Mouse (Mus musculus) stomach, embryonic 15.5 days (tissue): ENCODE measurements around the gene Ptpn14. TPM values are rescaled to one million over a fixed set of nuclear protein-coding genes. Genes with fewer than 3 reads are reported as not detected.

Experiments used
- ATAC-seq: fragments of 200-750 bp; cut with Nextera tagmentation; 2 replicates; pipeline ENCODE4 v1.8.0; 2017; ENCODE audit warnings: low read depth, moderate number of reproducible peaks, moderate TSS enrichment; ENCODE audit not compliant: insufficient read depth, low FRiP score
- H3K27ac ChIP-seq: fragments of 300-500 bp; sonication (generic); 2 replicates; pipeline ENCODE4 v1.5.1; 2015; ENCODE audit warnings: mild to moderate bottlenecking, inconsistent platforms
- H3K27me3 ChIP-seq: fragments of 300-500 bp; sonication (generic); replicated peaks from 2 replicates; pipeline ENCODE4 v1.6.1; 2015; ENCODE audit warnings: inconsistent platforms
- H3K36me3 ChIP-seq: fragments of 300-500 bp; sonication (generic); 2 replicates; pipeline ENCODE4 v1.6.1; 2015; ENCODE audit warnings: inconsistent platforms
- H3K4me1 ChIP-seq: fragments of 300-500 bp; sonication (generic); 2 replicates; pipeline ENCODE4 v1.6.1; 2015; ENCODE audit warnings: inconsistent platforms
- H3K4me2 ChIP-seq: fragments of 300-500 bp; sonication (generic); 2 replicates; pipeline ENCODE4 v1.6.1; 2015; ENCODE audit warnings: mild to moderate bottlenecking, inconsistent platforms
- H3K4me3 ChIP-seq: fragments of 300-500 bp; sonication (generic); replicated peaks from 2 replicates; pipeline ENCODE4 v1.5.1; 2015; ENCODE audit warnings: inconsistent platforms
- H3K9ac ChIP-seq: fragments of 300-500 bp; sonication (generic); 2 replicates; pipeline ENCODE4 v1.6.1; 2015; ENCODE audit warnings: inconsistent platforms
- H3K9me3 ChIP-seq: fragments of 300-500 bp; sonication (generic); 2 replicates; pipeline ENCODE4 v1.6.1; 2016; ENCODE audit warnings: inconsistent platforms
- WGBS: fragments of 180-500 bp; shearing (Covaris S2); methylation state at CpG from one replicate; pipeline ENCODE4 v1.1.7; 2015; 5-methylcytosine and 5-hydroxymethylcytosine counted together
- polyA plus RNA-seq: library from polyadenylated mRNA; unstranded; fragments of >200 nt; fragmentation: Nextera tagmentation; extraction: Ambion mirVana; gene quantifications from 2 replicates; pipeline ENCODE4 v1.2.1, GENCODE M21; 2015

Gene Ptpn14
- polyA plus RNA-seq, 1 experiment from 2014 or later, result 7.6 TPM

DNA sequence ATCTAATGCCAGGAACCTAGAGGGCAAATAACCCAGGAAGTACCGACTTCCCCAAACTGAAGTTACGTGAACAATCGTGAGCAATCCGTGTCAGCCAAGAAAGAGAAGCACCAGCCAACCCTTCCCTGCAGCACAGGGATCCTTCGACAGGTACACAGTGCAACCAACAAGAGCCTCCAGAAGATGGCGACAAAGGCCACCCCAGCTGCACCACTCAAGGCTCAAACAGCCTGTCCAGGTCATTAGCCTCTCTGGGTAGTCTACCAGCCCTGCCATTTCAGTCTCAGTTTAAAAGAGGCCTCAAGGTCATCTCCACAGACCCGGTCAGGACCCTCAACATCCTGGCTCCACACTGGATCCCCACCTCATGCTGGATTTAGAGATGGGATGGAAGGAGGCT lies 159.4 kb downstream of the Ptpn14 start:
- H3K9me3 ChIP-seq, result no peaks in the 10 kb centered on the region
- no peaks in the 10 kb centered on the region for H3K27me3 ChIP-seq
- 37% methylated on average over 7 of the region's 7 CpGs for WGBS
- no peak overlapping the region for H3K27ac ChIP-seq
- peaks cover under 1% of the 10 kb centered on the region; the same call in 1 of the 2 replicates for H3K36me3 ChIP-seq
- no peak overlapping the region for H3K9ac ChIP-seq
- ATAC-seq, result peak; percentile 27; the same call in 1 of the 2 replicates
- H3K4me3 ChIP-seq, result no peak overlapping the region
- no peak overlapping the region for H3K4me2 ChIP-seq
- peaks cover 9% of the 10 kb centered on the region; the same call in 1 of the 2 replicates for H3K4me1 ChIP-seq

DNA sequence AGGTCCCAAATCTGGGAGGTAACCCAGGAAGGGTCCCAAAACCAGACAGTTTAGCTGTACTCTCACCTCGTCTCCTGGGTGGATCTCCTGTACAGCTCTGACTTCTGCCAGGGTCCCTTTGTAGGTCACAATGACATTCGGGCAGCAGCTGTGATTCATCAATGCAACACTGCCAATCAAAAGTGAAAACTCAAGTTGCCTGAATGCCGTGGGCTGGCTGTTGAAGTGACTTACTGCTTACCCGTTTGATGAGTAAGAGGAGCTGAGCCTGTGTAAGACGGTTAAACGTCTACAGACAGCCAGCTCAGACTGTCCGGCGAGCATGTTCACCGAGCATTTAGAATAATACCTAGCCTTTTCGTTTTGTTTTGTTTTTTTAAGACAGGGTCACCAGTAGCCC lies 160.7 kb downstream of the Ptpn14 start:
- WGBS, result 77% methylated on average over 10 of the region's 10 CpGs

DNA sequence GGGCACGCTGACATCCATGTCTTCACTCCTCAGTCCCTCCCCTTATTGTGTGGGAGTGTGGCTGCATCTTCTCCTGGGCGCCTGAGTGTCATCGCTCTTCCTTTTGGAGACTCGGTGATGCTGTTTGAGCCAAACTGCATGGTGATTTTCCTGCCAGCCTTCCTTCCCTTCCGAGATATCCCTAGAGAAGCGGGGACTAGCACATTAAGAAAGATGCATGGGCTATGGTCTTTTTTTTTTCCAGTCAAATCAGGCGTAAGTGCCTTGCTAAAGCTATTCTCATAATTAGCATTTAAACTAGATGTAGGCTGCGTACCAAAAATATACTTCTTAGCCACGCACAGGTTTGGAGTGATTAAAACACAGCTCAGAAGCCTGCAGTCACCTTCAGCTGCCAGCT lies 166.1 kb downstream of the Ptpn14 start:
- H3K27me3 ChIP-seq, result no peaks in the 10 kb centered on the region
- WGBS, result 88% methylated on average over 9 of the region's 9 CpGs
- H3K36me3 ChIP-seq, result peaks cover 18% of the 10 kb centered on the region; the same call in 1 of the 2 replicates
- H3K27ac ChIP-seq, result no peak overlapping the region
- H3K9ac ChIP-seq, result no peak overlapping the region
- H3K9me3 ChIP-seq, result no peaks in the 10 kb centered on the region
- no peak for ATAC-seq
- no peak overlapping the region for H3K4me3 ChIP-seq
- H3K4me2 ChIP-seq, result no peak overlapping the region
- no peaks in the 10 kb centered on the region for H3K4me1 ChIP-seq

More for the DNA sequence above, 160.7 kb downstream of the Ptpn14 start:
- Histone ChIP-seq H3K4me2 (no peak overlapping the region), H3K4me1 (no peaks in the 10 kb centered on the region), H3K36me3 (peaks cover 4% of the 10 kb centered on the region; the same call in 1 of the 2 replicates), H3K9me3 (no peaks in the 10 kb centered on the region), H3K27ac (no peak overlapping the region), H3K27me3 (no peaks in the 10 kb centered on the region), H3K9ac (no peak overlapping the region), H3K4me3 (no peak overlapping the region)
- ATAC-seq, result no peak

DNA sequence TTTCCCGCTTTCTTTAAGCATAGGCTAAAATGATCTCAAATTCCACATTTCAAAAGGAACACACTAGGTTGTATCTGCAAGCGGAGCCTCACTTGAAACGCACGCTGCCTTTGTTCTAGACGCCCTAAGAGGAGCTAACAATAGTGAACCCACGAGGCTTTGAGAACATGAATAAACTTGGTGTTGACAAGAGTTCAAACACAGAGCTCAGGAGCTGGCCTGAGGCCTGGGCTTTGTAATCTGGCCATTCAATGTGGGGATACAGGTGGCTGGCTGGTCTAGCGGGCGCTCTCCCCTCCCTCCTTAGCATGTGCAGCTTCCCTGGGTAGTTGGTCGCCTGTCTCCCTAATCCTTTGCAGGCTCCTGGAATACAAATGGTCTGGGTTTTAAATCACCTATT lies 169.8 kb downstream of the Ptpn14 start:
- H3K27ac ChIP-seq, result no peak overlapping the region
- no peak for ATAC-seq
- H3K36me3 ChIP-seq, result peaks cover 16% of the 10 kb centered on the region; the same call in 1 of the 2 replicates
- no peaks in the 10 kb centered on the region for H3K27me3 ChIP-seq
- H3K4me3 ChIP-seq, result no peak overlapping the region
- no peak overlapping the region for H3K4me2 ChIP-seq
- no peaks in the 10 kb centered on the region for H3K9me3 ChIP-seq
- no peaks in the 10 kb centered on the region for H3K4me1 ChIP-seq
- H3K9ac ChIP-seq, result no peak overlapping the region
- 74% methylated on average over 9 of the region's 9 CpGs for WGBS

DNA sequence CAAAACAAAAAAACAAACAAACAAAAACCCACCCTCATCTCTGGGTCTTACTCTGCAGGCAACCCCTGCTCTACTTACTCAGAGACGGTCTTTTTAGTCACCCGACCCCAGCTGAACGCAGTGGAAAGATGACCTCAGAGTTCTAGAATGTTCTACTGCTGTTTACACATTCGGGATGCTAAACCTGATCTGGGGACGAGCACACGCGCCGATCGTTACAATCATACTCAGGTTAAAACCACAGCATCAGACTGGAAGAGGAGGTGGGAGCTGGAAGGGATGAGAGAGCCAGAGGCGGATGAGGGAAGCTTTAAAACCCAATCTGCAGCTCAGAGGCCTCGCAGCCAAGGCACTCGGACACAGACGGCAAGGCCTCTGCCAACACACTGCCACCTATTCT lies 170.6 kb downstream of the Ptpn14 start:
- Histone ChIP-seq H3K27me3 (no peaks in the 10 kb centered on the region), H3K4me3 (no peak overlapping the region), H3K9ac (no peak overlapping the region), H3K4me1 (no peaks in the 10 kb centered on the region), H3K9me3 (no peaks in the 10 kb centered on the region), H3K4me2 (no peak overlapping the region), H3K36me3 (peaks cover 16% of the 10 kb centered on the region; the same call in 1 of the 2 replicates), H3K27ac (no peak overlapping the region)
- 80% methylated on average over 13 of the region's 13 CpGs for WGBS
- no peak for ATAC-seq

DNA sequence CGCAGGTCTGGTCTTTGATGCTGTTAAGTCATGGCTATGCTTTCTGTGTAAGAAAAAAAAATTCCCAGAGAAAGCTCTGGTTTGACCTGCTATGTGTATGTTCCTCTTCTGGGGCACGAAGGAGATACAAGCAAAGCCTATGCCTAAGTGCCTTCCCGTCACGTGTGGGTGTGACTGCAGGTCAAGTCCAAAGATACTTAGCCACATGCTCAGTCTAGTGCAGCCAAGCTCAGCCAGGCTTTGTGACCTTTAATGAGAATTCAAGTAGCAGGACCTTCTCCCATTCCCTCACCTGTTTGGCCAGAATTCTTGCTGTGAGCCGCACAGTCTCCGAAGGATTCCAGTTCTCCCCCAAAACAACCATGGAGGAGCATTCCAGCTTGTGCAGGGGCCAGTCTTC lies 171.5 kb downstream of the Ptpn14 start:
- Histone ChIP-seq H3K4me3 (no peak overlapping the region), H3K36me3 (peaks cover 16% of the 10 kb centered on the region; the same call in 1 of the 2 replicates), H3K27ac (no peak overlapping the region), H3K4me2 (no peak overlapping the region), H3K4me1 (no peaks in the 10 kb centered on the region), H3K9ac (no peak overlapping the region), H3K27me3 (no peaks in the 10 kb centered on the region), H3K9me3 (no peaks in the 10 kb centered on the region)
- 90% methylated on average over 6 of the region's 6 CpGs for WGBS
- no peak for ATAC-seq

DNA sequence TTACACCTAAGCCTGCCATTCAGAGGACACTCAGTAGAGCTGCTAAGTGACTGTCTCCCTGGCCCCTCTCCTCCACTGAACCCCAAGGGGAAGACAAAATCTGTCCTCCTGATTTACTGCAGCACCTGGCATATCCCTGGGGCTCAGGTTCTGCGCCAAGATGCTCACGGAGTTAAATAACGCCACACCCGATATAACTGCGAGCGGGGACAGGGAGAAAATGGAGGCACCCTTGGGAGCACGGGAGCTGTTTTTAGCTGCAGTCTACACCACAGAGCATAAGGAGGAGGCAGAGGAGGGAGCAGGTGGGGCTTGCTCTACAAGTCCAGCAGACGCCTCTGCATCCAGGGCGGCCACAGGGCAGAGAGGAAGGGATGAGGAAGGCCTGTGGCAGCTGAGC lies 174.3 kb downstream of the Ptpn14 start:
- Histone ChIP-seq H3K4me2 (no peak overlapping the region), H3K4me1 (no peaks in the 10 kb centered on the region), H3K9ac (no peak overlapping the region), H3K4me3 (no peak overlapping the region), H3K9me3 (no peaks in the 10 kb centered on the region), H3K27me3 (no peaks in the 10 kb centered on the region), H3K36me3 (0 out of 2 replicates have a peak, but pooled peaks cover 3% of the 10 kb centered on the region), H3K27ac (no peak overlapping the region)
- ATAC-seq, result no peak
- 88% methylated on average over 9 of the region's 9 CpGs for WGBS

DNA sequence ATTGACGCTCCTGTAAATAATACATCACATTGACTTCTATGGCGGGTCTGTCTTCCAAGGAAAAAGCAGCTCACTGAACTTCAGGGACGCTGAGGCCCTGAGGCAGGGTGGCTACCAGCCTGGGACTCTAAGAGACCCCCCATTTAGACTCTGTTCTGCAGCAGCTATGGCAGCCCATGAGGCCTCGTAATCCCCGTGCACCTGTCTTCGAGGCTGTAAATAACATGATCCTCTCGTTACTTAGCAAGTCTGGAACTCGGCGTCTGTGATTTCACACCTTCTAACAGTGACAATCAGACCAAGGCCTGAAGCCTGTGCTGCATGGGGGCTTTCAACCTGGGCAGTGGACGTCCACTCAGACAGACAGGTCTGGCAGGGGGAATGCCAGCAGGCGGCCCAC lies 175.1 kb downstream of the Ptpn14 start:
- WGBS, result 81% methylated on average over 11 of the region's 11 CpGs
- no peak overlapping the region for H3K27ac ChIP-seq
- H3K27me3 ChIP-seq, result no peaks in the 10 kb centered on the region
- H3K9me3 ChIP-seq, result no peaks in the 10 kb centered on the region
- no peaks in the 10 kb centered on the region for H3K4me1 ChIP-seq
- no peak for ATAC-seq
- no peak overlapping the region for H3K9ac ChIP-seq
- H3K4me2 ChIP-seq, result no peak overlapping the region
- no peak overlapping the region for H3K4me3 ChIP-seq
- 0 out of 2 replicates have a peak, but pooled peaks cover 2% of the 10 kb centered on the region for H3K36me3 ChIP-seq

DNA sequence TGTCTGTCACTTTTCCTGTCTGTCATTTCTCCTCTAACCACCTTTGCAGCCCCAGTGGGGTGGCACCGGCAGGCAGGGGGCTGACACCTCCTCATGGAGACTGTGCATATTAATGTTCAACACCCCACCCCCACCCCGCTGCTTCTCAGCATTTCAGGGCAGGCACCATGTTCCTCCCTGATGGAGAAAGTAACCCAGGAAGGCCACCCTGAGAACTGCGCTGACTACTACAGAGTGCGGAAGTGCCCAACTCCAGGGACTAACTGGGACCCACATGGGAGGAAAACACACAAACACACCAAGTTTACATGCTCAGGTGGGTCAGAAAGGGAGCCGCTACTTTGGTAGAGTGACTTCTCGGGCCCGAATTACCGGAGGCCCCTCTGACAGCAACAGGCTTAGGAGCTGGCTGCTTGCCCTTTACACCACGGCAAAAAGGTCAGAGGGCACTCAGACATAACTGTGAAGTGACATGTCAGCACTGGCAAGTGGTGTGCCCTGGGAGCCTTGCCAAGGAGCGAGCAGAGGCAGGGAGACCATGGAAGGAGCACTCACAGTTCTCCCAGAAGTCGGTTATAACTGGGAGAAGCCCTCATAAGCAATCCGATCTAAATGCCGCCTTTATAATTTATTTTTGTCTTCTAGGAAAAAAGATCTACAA lies 182.7 kb downstream of the Ptpn14 start:
- Histone ChIP-seq H3K36me3 (no peaks in the 10 kb centered on the region), H3K9me3 (no peaks in the 10 kb centered on the region), H3K27me3 (no peaks in the 10 kb centered on the region), H3K4me1 (peaks cover 11% of the 10 kb centered on the region; the same call in 1 of the 2 replicates), H3K4me3 (no peak overlapping the region), H3K4me2 (no peak overlapping the region), H3K27ac (no peak overlapping the region), H3K9ac (no peak overlapping the region)
- 58% methylated on average over 13 of the region's 13 CpGs for WGBS
- ATAC-seq, result no peak

DNA sequence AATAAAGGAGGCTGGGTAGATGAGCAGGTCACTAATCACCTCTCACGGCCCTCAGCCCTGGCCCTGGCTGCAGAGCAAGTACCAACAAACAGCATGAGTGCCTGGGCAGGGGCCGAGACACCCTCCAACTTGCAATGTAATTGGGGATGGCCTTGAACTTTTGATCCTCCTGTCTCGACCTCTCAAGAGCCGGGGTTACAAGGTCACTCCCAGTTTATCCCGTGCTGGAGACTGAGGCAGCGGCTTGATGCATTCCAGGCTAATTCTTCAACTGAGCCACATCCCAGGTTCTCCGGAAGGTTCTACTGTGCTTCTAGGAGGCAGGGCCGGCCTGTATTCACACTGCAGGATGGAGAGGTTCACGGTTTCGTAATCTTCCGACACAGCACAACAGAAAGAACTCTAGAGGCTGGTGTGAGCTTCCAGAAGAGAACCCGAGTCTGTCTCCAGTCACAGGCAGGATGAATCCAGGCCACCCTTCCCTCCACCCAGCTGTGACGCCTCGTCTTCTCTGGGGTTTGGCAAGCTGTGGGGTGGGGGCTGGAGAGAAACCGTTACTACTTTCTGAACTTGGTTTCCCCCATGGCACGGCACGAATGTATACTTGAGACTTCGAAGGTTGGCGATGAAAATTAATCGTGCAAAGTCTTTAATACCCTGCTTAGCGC lies 185.2 kb downstream of the Ptpn14 start:
- no peaks in the 10 kb centered on the region for H3K36me3 ChIP-seq
- no peak overlapping the region for H3K4me3 ChIP-seq
- H3K27ac ChIP-seq, result no peak overlapping the region
- WGBS, result 83% methylated on average over 21 of the region's 21 CpGs
- H3K4me2 ChIP-seq, result no peak overlapping the region
- ATAC-seq, result no peak
- H3K9ac ChIP-seq, result no peak overlapping the region
- H3K27me3 ChIP-seq, result no peaks in the 10 kb centered on the region
- H3K9me3 ChIP-seq, result no peaks in the 10 kb centered on the region
- H3K4me1 ChIP-seq, result peaks cover 11% of the 10 kb centered on the region; the same call in 1 of the 2 replicates

DNA sequence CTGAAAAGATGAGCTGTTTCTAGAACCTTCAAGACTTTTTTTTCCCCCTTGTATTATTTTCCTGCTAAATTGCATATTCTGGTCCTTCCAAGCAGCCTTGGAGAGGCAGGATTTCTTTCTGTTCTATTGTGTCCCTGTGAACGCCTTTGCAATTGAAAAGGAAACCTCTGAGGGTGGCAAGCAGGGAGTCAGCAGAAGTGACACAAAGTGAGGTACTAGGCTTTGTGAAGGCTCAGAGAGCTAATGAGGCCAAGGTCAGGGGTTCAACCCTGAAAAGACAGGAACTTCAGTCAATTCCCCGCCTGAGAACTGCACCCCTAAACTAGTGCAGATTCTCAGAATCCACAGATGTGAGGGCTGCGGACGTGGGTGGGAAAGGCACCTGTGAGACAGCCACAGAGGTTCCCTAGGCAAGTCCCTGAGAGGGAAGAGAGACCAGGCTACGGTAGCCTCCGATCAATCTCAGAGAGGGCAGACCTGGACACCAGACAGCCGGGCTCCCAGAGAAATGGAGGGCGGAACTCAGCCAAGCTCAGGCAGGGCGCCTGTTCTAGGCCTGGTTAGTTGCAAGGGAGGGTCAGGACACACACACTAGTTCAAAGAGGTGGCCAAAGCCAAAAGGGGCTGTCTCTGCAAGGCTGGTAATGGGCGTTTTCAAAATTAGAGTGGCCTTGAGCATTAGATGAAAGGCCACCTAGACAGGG lies 188.5 kb downstream of the Ptpn14 start:
- Histone ChIP-seq H3K4me2 (no peak overlapping the region), H3K4me1 (peaks cover 12% of the 10 kb centered on the region), H3K9ac (no peak overlapping the region), H3K9me3 (no peaks in the 10 kb centered on the region), H3K36me3 (no peaks in the 10 kb centered on the region), H3K27ac (no peak overlapping the region), H3K4me3 (no peak overlapping the region), H3K27me3 (no peaks in the 10 kb centered on the region)
- WGBS, result 64% methylated on average over 10 of the region's 10 CpGs
- ATAC-seq, result no peak

DNA sequence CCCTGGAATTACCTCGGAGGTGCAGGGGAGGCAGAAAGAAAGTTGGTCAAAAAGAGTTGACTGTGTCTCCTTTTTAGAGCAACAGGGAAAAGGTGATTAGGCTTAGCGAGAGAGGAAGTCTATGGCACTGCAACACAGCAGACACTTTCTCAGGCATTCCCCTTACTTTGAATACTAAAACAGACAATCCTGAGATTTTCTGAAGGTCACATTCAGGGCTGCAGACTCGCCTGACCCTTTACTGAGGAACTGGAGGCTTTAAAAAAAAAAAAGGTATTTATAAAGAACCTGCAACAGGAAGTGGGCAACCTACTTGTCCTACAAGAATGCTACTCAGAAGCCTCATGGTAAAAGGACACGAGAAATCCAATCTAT lies 189.0 kb downstream of the Ptpn14 start:
- peaks cover 10% of the 10 kb centered on the region for H3K4me1 ChIP-seq
- no peaks in the 10 kb centered on the region for H3K9me3 ChIP-seq
- H3K9ac ChIP-seq, result no peak overlapping the region
- H3K27ac ChIP-seq, result no peak overlapping the region
- WGBS, result 61% methylated on average over 4 of the region's 4 CpGs
- H3K4me2 ChIP-seq, result no peak overlapping the region
- no peak overlapping the region for H3K4me3 ChIP-seq
- no peaks in the 10 kb centered on the region for H3K27me3 ChIP-seq
- no peak for ATAC-seq
- no peaks in the 10 kb centered on the region for H3K36me3 ChIP-seq
